Mouse (Mus musculus) myocyte (in vitro differentiated cells): Measurements from ENCODE around the gene Twist1. TPM values are rescaled to one million over a fixed set of nuclear protein-coding genes. Genes with fewer than 3 reads are reported as not detected.

Source experiments
- H3K27me3 ChIP-seq: one replicate; pipeline ENCODE4 v1.6.1; 2011; ENCODE audit not compliant: control insufficient read depth, insufficient read depth, insufficient read length
- H3K36me3 ChIP-seq: one replicate; pipeline ENCODE4 v1.6.1; 2011; ENCODE audit not compliant: control insufficient read depth, insufficient read depth
- H3K4me2 ChIP-seq: one replicate; pipeline ENCODE4 v1.6.1; 2011; ENCODE audit warnings: low read depth, control low read depth
- H3K4me3 ChIP-seq: one replicate; pipeline ENCODE4 v1.5.1; 2011; ENCODE audit warnings: mild to moderate bottlenecking, control low read depth, moderate library complexity
- H3K79me2 ChIP-seq: one replicate; pipeline ENCODE4 v1.6.1; 2011; ENCODE audit not compliant: control insufficient read depth, insufficient read depth
- H3ac ChIP-seq: one replicate; pipeline ENCODE4 v1.6.1; 2011; ENCODE audit not compliant: control insufficient read depth, insufficient read length
- CEBPB ChIP-seq: IDR thresholded peaks from 2 replicates; pipeline ENCODE4 v1.6.1; 2011; ENCODE audit warnings: mild to moderate bottlenecking, moderate library complexity; ENCODE audit not compliant: poor library complexity, insufficient read depth, severe bottlenecking
- E2F4 ChIP-seq: IDR thresholded peaks from one replicate; pipeline ENCODE4 v1.6.1; 2011; ENCODE audit warnings: mild to moderate bottlenecking, control low read depth, moderate library complexity; ENCODE audit not compliant: insufficient read depth
- MAX ChIP-seq: IDR thresholded peaks from one replicate; pipeline ENCODE4 v1.6.1; 2011; ENCODE audit warnings: low read depth, mild to moderate bottlenecking, control low read depth
- MYOD1 ChIP-seq, 3 experiments: IDR thresholded peaks; one replicate each; pipeline ENCODE4 v1.6.1; 2011; ENCODE audit warnings: control low read depth in 2 of 3, low read depth in 2 of 3, mild to moderate bottlenecking in 2 of 3, moderate library complexity in 1 of 3; ENCODE audit not compliant: insufficient read length in 2 of 3, control insufficient read depth in 1 of 3
- MYOG ChIP-seq, 3 experiments: IDR thresholded peaks; one replicate each; pipeline ENCODE4 v1.6.1; 2011; ENCODE audit warnings: control low read depth in 2 of 3, low read depth in 2 of 3, mild to moderate bottlenecking in 2 of 3; ENCODE audit not compliant: insufficient read length in 2 of 3, control insufficient read depth in 1 of 3, insufficient read depth in 1 of 3
- POLR2A ChIP-seq: IDR thresholded peaks from one replicate; pipeline ENCODE4 v1.6.1; 2011; ENCODE audit warnings: low read depth, mild to moderate bottlenecking, control low read depth, moderate library complexity; ENCODE audit not compliant: insufficient read length
- POLR2AphosphoS2 ChIP-seq: IDR thresholded peaks from one replicate; pipeline ENCODE4 v1.6.1; 2011; ENCODE audit warnings: low read depth, control low read depth; ENCODE audit not compliant: insufficient read length
- REST ChIP-seq: IDR thresholded peaks from one replicate; pipeline ENCODE4 v1.6.1; 2011; ENCODE audit warnings: mild to moderate bottlenecking, control low read depth, moderate library complexity; ENCODE audit not compliant: insufficient read depth, insufficient read length
- SRF ChIP-seq: IDR thresholded peaks from one replicate; pipeline ENCODE4 v1.6.1; 2011; ENCODE audit warnings: low read depth; ENCODE audit not compliant: control insufficient read depth, insufficient read length
- TCF12 ChIP-seq: IDR thresholded peaks from one replicate; pipeline ENCODE4 v1.6.1; 2011; ENCODE audit warnings: mild to moderate bottlenecking, control low read depth; ENCODE audit not compliant: poor library complexity, insufficient read depth, severe bottlenecking
- TCF3 ChIP-seq: IDR thresholded peaks from one replicate; pipeline ENCODE4 v1.6.1; 2011; ENCODE audit warnings: low read depth, control low read depth; ENCODE audit not compliant: insufficient read length
- USF1 ChIP-seq: IDR thresholded peaks from one replicate; pipeline ENCODE4 v1.6.1; 2011; ENCODE audit warnings: low read depth, mild to moderate bottlenecking, control low read depth, moderate library complexity
- polyA plus RNA-seq: library from polyadenylated mRNA; unstranded; fragments of >200 nt; fragmentation: generic; extraction: Trizol; gene quantifications from one replicate; pipeline ENCODE4 v1.2.1, GENCODE M21; 2012; ENCODE audit warnings: missing spikeins

Gene Twist1
- polyA plus RNA-seq, result 5.8 TPM

DNA sequence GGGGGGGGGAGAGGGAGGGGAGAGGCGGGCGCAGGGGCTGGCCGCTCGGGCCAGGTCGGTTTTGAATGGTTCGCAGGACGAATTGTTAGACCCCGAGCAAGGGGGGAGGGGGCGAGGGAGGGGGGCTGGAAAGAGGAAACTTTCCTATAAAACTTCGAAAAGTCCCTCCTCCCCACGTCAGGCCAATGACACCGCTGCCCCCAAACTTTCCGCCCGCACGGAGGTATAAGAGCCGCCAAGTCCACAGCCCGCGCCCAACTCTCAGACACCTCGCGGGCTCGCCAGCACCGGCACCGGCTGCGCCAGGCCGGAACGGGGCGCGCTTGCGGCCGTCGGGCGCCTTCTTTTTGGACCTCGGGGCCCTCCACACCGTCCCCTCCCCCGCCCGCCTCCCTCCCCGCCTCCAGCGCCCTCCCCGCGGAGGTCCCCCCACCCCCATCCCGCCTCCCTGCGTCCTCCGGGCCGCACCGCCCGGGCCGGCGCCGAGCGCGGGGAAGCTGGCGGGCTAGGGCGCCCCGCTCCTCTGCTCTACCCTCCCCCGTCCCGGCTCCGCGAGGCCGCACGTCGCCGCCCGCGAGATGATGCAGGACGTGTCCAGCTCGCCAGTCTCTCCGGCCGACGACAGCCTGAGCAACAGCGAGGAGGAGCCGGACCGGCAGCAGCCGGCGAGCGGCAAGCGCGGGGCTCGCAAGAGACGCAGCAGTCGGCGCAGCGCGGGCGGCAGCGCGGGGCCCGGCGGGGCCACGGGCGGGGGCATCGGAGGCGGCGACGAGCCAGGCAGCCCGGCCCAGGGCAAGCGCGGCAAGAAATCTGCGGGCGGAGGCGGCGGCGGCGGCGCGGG, at the start of gene Twist1:
Twist1 (plus strand) TSS at position 272 of the 841 bp plus-strand sequence.
- Histone ChIP-seq H3K36me3 (no peaks in the 10 kb centered on the region), H3K27me3 (no peaks in the 10 kb centered on the region), H3K79me2 (no peaks in the 10 kb centered on the region), H3ac (peak within 1 kb of the TSS; percentile 52), H3K4me2 (peak within 1 kb of the TSS; percentile 64), H3K4me3 (peak within 1 kb of the TSS; percentile 41)
- TF ChIP-seq SRF (no peak), POLR2A (peak; percentile 57)

DNA sequence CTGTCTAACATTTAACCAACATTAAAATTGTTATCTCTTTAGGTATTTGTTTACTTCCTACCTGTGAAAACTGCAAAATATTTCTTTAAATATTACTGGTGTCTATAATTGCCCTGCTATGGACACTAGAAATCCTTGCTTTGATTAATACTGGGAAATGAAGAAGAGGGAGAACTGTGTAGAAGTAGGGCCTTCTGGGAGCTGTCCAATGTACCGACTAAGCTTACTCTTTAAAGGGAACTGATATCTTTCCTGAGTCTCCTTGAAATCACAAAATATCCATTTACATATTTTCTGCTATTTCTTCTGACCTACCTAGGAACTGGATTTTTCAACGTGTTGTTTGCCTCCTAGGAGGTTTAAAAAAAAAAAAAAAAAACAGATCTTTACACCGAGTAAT, 30.7 kb upstream of the Twist1 start:
- Histone ChIP-seq H3K4me3 (no peak overlapping the region), H3K79me2 (no peaks in the 10 kb centered on the region), H3K4me2 (no peak overlapping the region), H3K36me3 (no peaks in the 10 kb centered on the region), H3K27me3 (peaks cover 20% of the 10 kb centered on the region), H3ac (no peak overlapping the region)
- TF ChIP-seq TCF3, result no peak
- no peak for TF ChIP-seq POLR2AphosphoS2
- no peak for TF ChIP-seq MAX
- TF ChIP-seq POLR2A, result no peak
- TF ChIP-seq USF1, result no peak
- no peak for TF ChIP-seq E2F4
- no peak for TF ChIP-seq REST
- no peak for TF ChIP-seq MYOG (IDR thresholded peaks at IDR 0.05; ENCODE audit: control insufficient read depth in 1 of 3, insufficient read depth in 1 of 3, insufficient read length in 2 of 3, low read depth in 2 of 3)
- TF ChIP-seq CEBPB, result no peak

DNA sequence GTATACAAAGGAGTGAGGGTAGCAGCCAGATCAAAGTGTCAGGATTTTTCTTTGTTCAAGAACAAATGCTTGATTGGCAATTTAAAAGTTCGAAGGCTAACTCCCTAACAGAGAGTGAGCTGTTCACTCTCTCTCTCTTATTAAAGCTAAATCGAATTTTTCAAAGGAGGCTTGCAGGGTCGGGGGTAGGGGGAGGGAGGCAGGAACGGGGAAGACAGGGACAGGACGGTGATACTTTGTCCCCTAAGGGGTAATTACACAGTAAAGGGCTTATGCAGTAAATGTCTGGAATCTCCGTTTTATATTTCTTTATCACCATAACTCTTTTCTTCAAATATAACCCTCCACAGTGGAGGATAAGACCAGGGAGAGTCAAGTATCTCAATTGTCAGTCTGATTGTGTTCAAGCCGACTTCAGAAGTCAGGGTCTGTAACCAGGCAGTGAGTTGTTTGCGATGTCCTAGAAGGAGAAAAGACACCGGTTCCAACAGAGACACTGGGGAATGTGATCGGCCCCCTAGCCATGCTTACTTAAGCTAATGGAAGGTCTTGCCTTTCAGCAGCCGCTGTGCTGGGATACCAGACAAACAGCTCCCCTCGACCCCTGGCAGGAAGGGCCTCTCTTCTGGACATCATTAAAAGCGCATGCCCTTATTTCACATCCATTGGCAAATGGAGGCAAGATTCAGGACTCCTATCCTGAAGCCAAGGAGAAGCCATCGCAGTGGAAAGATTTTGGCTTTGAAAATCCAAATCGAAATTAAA, 30.0 kb upstream of the Twist1 start:
- Histone ChIP-seq H3K4me2 (no peak overlapping the region), H3K27me3 (peaks cover 20% of the 10 kb centered on the region), H3K79me2 (no peaks in the 10 kb centered on the region), H3ac (no peak overlapping the region), H3K4me3 (no peak overlapping the region), H3K36me3 (no peaks in the 10 kb centered on the region)
- no peak for TF ChIP-seq SRF
- TF ChIP-seq MYOG (IDR thresholded peaks at IDR 0.05; ENCODE audit: control insufficient read depth in 1 of 3, insufficient read depth in 1 of 3, insufficient read length in 2 of 3, low read depth in 2 of 3), result no peak
- TF ChIP-seq POLR2A, result no peak
- no peak for TF ChIP-seq TCF3
- TF ChIP-seq CEBPB, result no peak
- TF ChIP-seq MAX, result no peak
- no peak for TF ChIP-seq E2F4
- TF ChIP-seq REST, result no peak
- no peak for TF ChIP-seq POLR2AphosphoS2
- no peak for TF ChIP-seq MYOD1 (IDR thresholded peaks at IDR 0.05; ENCODE audit: control insufficient read depth in 1 of 3, insufficient read length in 2 of 3, low read depth in 2 of 3)
- no peak for TF ChIP-seq TCF12
- TF ChIP-seq USF1, result no peak

DNA sequence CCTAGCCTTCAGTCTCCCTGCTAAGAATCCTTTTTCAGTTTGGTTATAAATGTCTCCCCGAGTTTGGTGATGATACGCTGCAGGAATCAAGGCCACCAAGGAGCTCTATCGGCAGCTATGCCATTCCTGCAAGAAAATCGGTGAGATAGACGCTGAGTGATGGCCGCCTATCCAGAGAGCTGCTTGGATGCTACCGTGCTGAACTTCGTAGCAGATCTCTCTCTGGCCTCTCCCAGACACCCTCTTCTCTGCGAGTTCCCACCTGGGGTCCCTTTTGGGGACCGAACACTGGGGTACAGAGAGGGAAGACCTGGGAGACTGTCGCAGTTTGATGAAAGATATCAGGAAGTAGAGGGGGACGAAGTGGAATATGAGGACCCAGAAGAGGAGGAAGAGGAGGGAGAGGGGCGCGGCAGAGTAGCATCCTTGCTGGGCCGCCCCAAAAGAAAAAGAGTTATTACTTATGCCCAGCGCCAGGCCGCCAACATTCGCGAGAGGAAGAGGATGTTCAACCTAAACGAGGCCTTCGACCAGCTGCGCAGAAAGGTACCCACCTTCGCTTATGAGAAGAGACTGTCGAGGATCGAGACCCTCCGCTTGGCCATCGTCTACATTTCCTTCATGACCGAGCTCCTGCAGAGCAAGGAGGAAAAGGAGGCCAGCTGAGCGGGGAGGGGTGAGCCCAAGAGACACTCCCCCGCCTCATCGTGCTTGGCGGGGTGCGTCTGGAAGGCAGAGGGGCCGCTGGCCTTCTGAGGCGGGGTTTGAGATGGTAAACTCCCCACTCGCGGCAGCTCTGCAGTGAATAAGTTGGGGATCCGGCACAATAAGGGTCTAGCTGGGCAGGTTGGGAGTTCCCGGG, 28.9 kb upstream of the Twist1 start, which contains the start of gene Ferd3l:
Ferd3l (plus strand) TSS at position 95 of the 862 bp plus-strand sequence.
- Histone ChIP-seq H3K36me3 (no peaks in the 10 kb centered on the region), H3K4me3 (no peak within 1 kb of the TSS), H3K4me2 (no peak within 1 kb of the TSS), H3ac (no peak within 1 kb of the TSS), H3K79me2 (no peaks in the 10 kb centered on the region), H3K27me3 (peaks cover 20% of the 10 kb centered on the region)
- TF ChIP-seq POLR2AphosphoS2 (no peak), SRF (no peak), E2F4 (no peak), MYOG (IDR thresholded peaks at IDR 0.05; ENCODE audit: control insufficient read depth in 1 of 3, insufficient read depth in 1 of 3, insufficient read length in 2 of 3, low read depth in 2 of 3) (no peak), CEBPB (no peak), TCF3 (no peak), USF1 (no peak), MAX (no peak), POLR2A (no peak), MYOD1 (IDR thresholded peaks at IDR 0.05; ENCODE audit: control insufficient read depth in 1 of 3, insufficient read length in 2 of 3, low read depth in 2 of 3) (no peak), REST (no peak), TCF12 (no peak)
